Mouse (Mus musculus) liver, postnatal 0 days (tissue): ENCODE data around the gene Ksr2.

Source experiments
- CTCF ChIP-seq: sonication (generic); IDR thresholded peaks from 2 replicates; pipeline ENCODE4 v1.5.1; 2016; ENCODE audit warnings: antibody characterized with exemption, low read depth
- EP300 ChIP-seq: IDR thresholded peaks from 2 replicates; pipeline ENCODE4 v1.6.1; 2016; ENCODE audit warnings: antibody characterized with exemption, low read depth, mild to moderate bottlenecking

DNA sequence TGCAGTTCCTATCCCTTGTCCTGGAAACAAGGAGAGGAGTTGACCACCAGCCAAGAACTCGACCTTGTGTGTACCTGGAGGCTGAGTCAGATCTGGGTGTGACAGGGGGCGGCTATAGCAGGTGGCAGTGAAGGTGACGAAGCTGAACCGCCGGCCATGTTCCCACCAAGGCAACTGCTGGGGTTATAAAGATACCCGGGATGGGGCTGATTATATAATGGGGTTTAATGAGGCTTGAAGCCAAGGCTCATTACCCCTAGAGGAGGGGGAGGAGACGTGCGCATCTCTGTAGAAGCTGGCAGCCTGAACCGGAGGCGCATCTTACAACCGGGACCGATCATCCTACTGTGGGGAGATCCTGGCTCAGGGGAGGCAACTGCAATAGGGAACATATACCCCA, 208.4 kb downstream of the Ksr2 start:
- no peak for TF ChIP-seq EP300
- no peak for TF ChIP-seq CTCF
